Mouse (Mus musculus): ENCODE measurements around the gene Cdkal1.

GRCm38 (mm10) chr13:29476421-29476820, 379.1 kb downstream of the Cdkal1 start:
- TF ChIP-seq CTCF (IDR thresholded peaks at IDR 0.05; ENCODE audit: extremely low read depth, insufficient read length, insufficient replicate concordance, low read depth, low read length) = no peak
- no peak for TF ChIP-seq POLR2A (IDR thresholded peaks at IDR 0.05; ENCODE audit: low read depth, low read length)

All from small intestine, adult 2 months (tissue).